Mouse (Mus musculus) heart, postnatal 0 days (tissue): ENCODE data around the gene Tsacc.

Experiments
- CTCF ChIP-seq: IDR thresholded peaks from 2 replicates; pipeline ENCODE4 v1.5.1; 2016; ENCODE audit warnings: antibody characterized with exemption, control low read depth, low read depth
- EP300 ChIP-seq: IDR thresholded peaks from 2 replicates; pipeline ENCODE4 v1.6.1; 2016; ENCODE audit warnings: antibody characterized with exemption, low read depth

- TF ChIP-seq EP300 (no peak), CTCF (no peak)
These were observed 55.6 kb downstream of the Tsacc start for GRCm38 (mm10) chr3:88241045-88241786.
